Mouse (Mus musculus) skeletal muscle tissue, adult 2 months (tissue): ENCODE data around the gene 1700057G04Rik.

ENCODE experiments used
- DNase-seq: peaks from one replicate; pipeline ENCODE4 v3.0.0-alpha.2; 2012; ENCODE audit warnings: low read depth, low spot score

The 1700057G04Rik gene

GRCm38 (mm10) chr9:92385831-92386230 lies 76.7 kb downstream of the 1700057G04Rik start:
- DNase-seq = no peak

GRCm38 (mm10) chr9:92386871-92387270 lies 77.7 kb downstream of the 1700057G04Rik start:
- no peak for DNase-seq

GRCm38 (mm10) chr9:92387404-92387803 lies 78.2 kb downstream of the 1700057G04Rik start:
- DNase-seq = no peak

- DNase-seq = no peak
Measured at GRCm38 (mm10) chr9:92402628-92403027, 93.5 kb downstream of the 1700057G04Rik start.
